Mouse (Mus musculus) heart, embryonic 10.5 days (tissue): ENCODE results near the gene Atg7. TPM values are rescaled to one million over a fixed set of nuclear protein-coding genes. Genes with fewer than 3 reads are reported as not detected.
"Not testable (repeated sequence)": the region's sequence is repeated elsewhere in the genome, so short reads cannot be mapped to it uniquely, and the experiment has no call there.

Source experiments
- DNase-seq: peaks from one replicate; pipeline ENCODE4 v3.0.0-alpha.2; 2017; ENCODE audit warnings: low spot score
- H3K27ac ChIP-seq: fragments of 300-500 bp; sonication (generic); 2 replicates; pipeline ENCODE4 v1.5.1; 2016; ENCODE audit warnings: mild to moderate bottlenecking
- H3K27me3 ChIP-seq: fragments of 300-500 bp; sonication (generic); 2 replicates; pipeline ENCODE4 v1.6.1; 2016; ENCODE audit warnings: mild to moderate bottlenecking; ENCODE audit not compliant: poor library complexity, insufficient read depth, severe bottlenecking
- H3K36me3 ChIP-seq: fragments of 300-500 bp; sonication (generic); 2 replicates; pipeline ENCODE4 v1.6.1; 2016; ENCODE audit warnings: mild to moderate bottlenecking, moderate library complexity
- H3K4me1 ChIP-seq: fragments of 300-500 bp; sonication (generic); 2 replicates; pipeline ENCODE4 v1.6.1; 2016; ENCODE audit warnings: mild to moderate bottlenecking
- H3K4me3 ChIP-seq: fragments of 300-500 bp; sonication (generic); 2 replicates; pipeline ENCODE4 v1.5.1; 2016; ENCODE audit warnings: mild to moderate bottlenecking, moderate library complexity
- H3K9me3 ChIP-seq: fragments of 300-500 bp; sonication (generic); 2 replicates; pipeline ENCODE4 v1.6.1; 2016; ENCODE audit warnings: mild to moderate bottlenecking, moderate library complexity
- WGBS: fragments of 180-500 bp; shearing (Covaris S2); methylation state at CpG from one replicate; pipeline ENCODE4 v1.1.7; 2016; 5-methylcytosine and 5-hydroxymethylcytosine counted together
- polyA plus RNA-seq: library from polyadenylated mRNA; unstranded; fragments of >200 nt; fragmentation: Nextera tagmentation; extraction: Ambion mirVana; gene quantifications from 2 replicates; pipeline ENCODE4 v1.2.1, GENCODE M21; 2016

Gene Atg7
- polyA plus RNA-seq, 1 experiment from 2014 or later = 18.7 TPM

DNA sequence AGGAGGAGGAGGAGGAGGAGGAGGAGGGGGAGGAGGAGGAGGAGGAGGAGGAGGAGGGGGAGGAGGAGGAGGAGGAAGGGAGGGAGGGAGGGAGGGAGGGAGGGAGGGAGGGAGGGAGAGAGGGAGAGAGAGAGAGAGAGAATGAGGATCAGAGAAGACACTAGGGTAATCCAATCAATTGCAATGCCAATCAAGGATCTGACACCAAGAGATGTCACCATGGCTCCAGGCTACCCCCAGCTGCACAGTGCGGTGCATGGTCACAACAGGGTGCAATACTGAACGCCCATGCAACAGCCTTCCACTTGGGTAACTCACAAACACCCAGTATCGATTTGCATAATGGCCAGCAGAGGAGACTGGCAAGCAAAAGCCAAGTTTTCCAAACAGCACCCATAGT, 247.1 kb downstream of the Atg7 start:
- peaks cover 26% of the 10 kb centered on the region for H3K36me3 ChIP-seq
- H3K27me3 ChIP-seq, DNase-seq, H3K9me3 ChIP-seq, H3K4me3 ChIP-seq, H3K27ac ChIP-seq: not testable (repeated sequence)
- H3K4me1 ChIP-seq = peaks cover 91% of the 10 kb centered on the region
- 79% methylated on average over 3 of the region's 3 CpGs for WGBS

DNA sequence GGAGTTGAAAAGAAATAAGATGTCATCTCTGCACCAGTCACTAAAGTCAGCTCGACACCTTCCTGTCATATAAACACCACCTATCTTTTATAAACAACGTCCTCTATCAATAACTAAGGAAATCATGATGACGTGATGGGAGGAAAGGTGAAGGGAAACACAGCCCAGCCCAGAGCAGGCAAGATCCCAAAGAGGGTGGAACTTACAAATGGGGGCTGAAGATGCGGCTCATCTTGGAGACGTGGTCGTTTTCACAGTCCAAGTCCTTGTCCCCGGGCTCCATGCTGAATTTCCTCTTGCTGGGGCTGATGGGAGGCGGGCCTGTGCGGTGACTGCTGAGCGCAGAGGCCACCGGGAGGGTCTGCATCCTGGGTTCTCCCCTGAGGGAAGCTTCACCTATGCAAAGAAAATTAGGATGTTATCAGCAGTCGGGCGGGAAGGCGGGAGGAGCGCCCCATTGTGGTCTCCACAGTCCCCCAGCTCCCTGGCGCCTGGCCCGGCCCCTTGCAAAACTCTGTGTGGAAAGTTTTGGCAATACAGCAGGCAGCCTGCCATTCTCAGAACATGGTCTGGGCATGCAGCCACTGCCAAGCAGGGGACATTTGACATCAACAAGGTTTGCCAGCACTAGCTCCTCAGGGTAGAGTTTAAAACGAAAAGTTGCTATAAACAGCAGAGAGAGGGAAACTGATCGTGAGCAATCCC, 247.7 kb downstream of the Atg7 start:
- DNase-seq = no peak

DNA sequence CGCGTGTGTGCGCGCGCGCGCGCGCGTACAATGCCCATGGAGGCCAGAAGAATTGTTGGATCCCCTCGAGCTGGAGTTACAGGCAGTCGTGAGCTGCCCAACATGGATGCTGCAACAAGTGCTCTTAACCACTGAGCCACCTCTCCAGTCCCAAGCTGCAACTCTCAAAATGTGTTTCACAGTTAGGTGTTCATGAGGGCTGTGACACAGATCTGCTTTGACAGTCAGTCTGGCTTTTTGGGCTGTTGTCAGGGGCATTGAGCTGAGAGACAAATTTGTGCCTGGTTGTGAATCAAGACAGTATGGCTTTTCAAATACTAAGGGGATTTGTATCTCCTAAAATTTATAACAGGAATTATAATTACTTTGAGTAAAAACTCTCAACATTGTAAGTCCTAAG, 248.4 kb downstream of the Atg7 start:
- Histone ChIP-seq H3K9me3 (no peaks in the 10 kb centered on the region), H3K36me3 (peaks cover 31% of the 10 kb centered on the region), H3K27ac (peak overlapping the region; percentile 22), H3K27me3 (no peaks in the 10 kb centered on the region), H3K4me3 (no peak overlapping the region), H3K4me1 (peaks cover 89% of the 10 kb centered on the region)
- WGBS = 91% methylated on average over 12 of the region's 12 CpGs
- no peak for DNase-seq

More for the DNA sequence above, 247.7 kb downstream of the Atg7 start:
- peaks cover 31% of the 10 kb centered on the region for H3K36me3 ChIP-seq
- 44% methylated on average over 19 of the region's 19 CpGs for WGBS
- no peaks in the 10 kb centered on the region for H3K27me3 ChIP-seq
- H3K9me3 ChIP-seq = no peaks in the 10 kb centered on the region
- H3K27ac ChIP-seq = peak overlapping the region; percentile 75
- no peak overlapping the region for H3K4me3 ChIP-seq
- peaks cover 91% of the 10 kb centered on the region for H3K4me1 ChIP-seq

DNA sequence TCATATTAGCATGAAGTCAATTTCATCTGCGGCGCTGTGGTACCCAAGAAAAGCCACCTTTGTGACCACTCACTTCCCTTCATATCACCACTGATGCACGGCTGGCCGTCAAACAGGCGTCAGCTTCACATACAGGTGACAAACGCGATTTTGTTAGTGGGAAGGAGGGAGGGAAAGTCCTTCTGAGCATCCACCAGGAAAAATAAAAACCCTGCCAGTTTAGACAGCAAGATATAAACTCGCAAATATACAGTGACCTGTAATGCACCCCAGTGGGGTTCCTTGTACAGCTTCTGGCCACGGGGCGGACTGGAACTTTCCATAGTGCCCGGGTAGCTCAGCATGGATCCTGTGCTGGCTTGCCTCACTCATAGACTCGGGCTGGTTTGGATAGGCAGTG, 248.9 kb downstream of the Atg7 start:
- no peaks in the 10 kb centered on the region for H3K27me3 ChIP-seq
- H3K36me3 ChIP-seq = peaks cover 32% of the 10 kb centered on the region
- H3K4me1 ChIP-seq = peaks cover 89% of the 10 kb centered on the region
- DNase-seq = no peak
- H3K27ac ChIP-seq = peak overlapping the region; percentile 63
- H3K4me3 ChIP-seq = no peak overlapping the region
- 72% methylated on average over 12 of the region's 12 CpGs for WGBS
- no peaks in the 10 kb centered on the region for H3K9me3 ChIP-seq

DNA sequence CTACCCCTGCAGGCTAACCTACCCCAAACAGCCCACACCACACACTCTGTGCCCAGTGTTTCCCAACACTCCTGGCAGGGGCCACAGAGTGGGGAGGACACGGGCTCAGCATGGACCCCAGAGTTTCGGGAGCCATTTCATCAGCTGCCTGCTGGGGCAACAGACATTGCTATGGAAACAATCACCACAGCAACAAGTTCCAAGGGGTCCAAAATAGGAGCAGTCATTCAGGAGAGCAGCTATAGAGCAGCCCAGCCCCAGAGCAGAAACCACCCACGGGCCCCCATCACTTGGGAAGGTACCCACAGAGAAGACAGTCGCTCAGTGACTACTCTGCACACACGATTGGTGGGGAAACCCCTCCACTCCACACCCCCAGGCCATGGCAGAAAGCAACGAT, 249.5 kb downstream of the Atg7 start:
- peaks cover 33% of the 10 kb centered on the region for H3K36me3 ChIP-seq
- H3K27me3 ChIP-seq = no peaks in the 10 kb centered on the region
- peak overlapping the region; percentile 63 for H3K27ac ChIP-seq
- 31% methylated on average over 6 of the region's 6 CpGs for WGBS
- no peak for DNase-seq
- H3K9me3 ChIP-seq = no peaks in the 10 kb centered on the region
- H3K4me1 ChIP-seq = peaks cover 85% of the 10 kb centered on the region
- no peak overlapping the region for H3K4me3 ChIP-seq

DNA sequence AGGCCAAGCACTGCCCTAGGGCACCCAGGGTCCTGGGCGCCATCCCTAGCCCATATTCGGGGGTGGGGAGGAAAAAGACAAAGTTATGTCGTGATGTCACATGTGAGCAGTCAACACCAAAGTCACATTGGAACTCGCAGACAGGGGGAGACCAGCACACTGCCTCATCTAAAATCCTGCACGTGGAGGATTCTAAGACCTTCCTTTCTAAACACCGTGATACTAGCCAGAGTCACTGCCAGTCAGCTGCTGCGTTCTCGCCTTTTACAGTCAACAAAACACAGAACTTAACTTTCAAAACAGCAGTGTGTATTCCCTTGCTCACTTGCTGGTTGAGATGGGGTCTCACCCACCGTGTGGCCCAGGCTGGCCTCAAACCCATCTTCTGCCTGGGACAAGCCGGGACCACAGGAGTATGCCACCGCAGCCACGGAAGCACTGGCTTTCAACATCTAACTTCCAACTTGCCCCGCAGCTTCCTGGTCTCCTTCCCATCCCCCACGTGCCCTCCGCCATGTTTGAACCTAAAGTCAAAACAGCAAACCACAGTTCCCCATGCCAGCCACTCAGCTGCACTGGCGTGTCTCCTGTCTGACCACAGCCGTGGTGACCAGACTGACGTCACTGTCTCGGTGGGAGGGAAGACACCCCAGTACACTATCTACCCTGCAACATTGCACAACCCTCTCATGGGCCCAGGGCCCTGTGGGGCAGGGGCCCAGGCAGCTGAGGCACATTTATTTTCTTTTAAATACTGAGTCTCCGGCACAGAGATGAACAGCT, 250.7 kb downstream of the Atg7 start:
- peaks cover 79% of the 10 kb centered on the region for H3K4me1 ChIP-seq
- H3K27me3 ChIP-seq = no peaks in the 10 kb centered on the region
- H3K27ac ChIP-seq = peak overlapping the region; percentile 63
- H3K36me3 ChIP-seq = peaks cover 37% of the 10 kb centered on the region
- 61% methylated on average over 20 of the region's 20 CpGs for WGBS
- peak; percentile 74 for DNase-seq
- H3K9me3 ChIP-seq = no peaks in the 10 kb centered on the region
- no peak overlapping the region for H3K4me3 ChIP-seq

DNA sequence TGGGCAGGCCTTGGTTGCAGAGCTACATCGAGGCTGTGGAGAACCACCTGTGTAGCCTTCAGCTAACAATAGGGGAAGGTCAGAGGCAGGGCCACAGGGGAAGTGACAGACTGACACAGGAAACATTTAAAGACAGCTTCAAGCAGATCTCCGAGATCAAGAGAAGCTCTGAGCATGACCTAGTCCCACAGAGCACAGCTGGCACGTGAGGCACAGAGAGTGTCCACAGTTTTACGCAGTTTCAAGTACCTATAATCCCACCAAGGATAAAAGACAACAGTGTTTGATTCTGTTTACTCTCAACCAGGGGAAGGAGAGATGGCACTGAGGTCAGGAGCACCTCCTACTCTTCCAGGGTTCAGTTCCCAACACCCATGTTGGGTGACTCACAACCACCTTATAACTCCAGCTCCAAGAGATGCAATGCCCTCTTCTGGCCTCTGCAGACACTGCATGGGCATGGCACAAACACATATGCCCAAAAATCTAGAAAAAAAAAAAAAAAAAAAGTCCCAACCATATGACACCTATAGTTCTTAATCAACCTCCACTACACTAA, 251.7 kb downstream of the Atg7 start:
- peaks cover 78% of the 10 kb centered on the region for H3K4me1 ChIP-seq
- 58% methylated on average over 4 of the region's 4 CpGs for WGBS
- H3K27ac ChIP-seq = peak overlapping the region; percentile 63; the same call in 1 of the 2 replicates
- no peaks in the 10 kb centered on the region for H3K9me3 ChIP-seq
- DNase-seq = no peak
- no peaks in the 10 kb centered on the region for H3K27me3 ChIP-seq
- H3K36me3 ChIP-seq = peaks cover 45% of the 10 kb centered on the region
- H3K4me3 ChIP-seq = no peak overlapping the region

DNA sequence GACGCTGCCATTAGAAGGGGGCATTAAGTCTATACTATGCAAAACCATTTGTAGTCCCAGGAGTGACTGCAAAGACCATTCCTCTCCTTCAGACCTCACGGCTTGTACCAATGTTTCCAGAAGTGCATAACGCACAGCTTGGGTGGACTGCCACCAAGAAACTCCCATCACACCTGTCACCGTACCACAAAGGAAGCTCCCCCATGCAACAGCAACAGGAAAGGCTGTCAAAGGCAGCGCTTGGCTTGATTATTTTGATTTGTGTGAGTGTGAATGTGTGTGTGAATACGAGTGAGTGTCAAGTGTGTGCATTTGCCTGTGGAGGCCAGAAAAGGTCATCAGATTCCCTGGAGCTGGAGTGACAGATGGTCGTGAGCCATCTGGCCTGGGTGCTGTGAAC, 252.3 kb downstream of the Atg7 start:
- 94% methylated on average over 7 of the region's 7 CpGs for WGBS
- DNase-seq = no peak
- Histone ChIP-seq H3K27ac (no peak overlapping the region), H3K36me3 (peaks cover 44% of the 10 kb centered on the region), H3K4me1 (peaks cover 81% of the 10 kb centered on the region), H3K27me3 (no peaks in the 10 kb centered on the region), H3K4me3 (no peak overlapping the region), H3K9me3 (no peaks in the 10 kb centered on the region)

DNA sequence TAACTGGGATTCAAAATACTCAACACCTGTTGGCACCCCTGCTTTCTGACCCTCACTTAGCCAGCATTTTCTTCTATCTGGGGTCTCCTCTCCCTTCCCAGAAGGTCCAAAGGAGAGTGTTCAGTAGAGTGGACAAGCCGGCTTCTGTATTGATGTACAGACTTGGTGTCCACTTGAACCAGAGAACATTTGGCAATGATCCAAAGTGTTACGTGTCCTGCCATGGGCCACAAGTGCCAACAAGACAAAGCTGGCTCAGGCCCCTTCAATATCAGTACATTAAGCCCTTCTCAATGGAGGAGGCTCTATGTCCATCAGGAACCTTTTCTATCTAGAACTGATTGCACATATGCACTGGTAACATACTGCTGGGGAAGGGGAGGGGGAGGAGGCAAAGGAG, 253.4 kb downstream of the Atg7 start:
- peaks cover 81% of the 10 kb centered on the region for H3K4me1 ChIP-seq
- no peaks in the 10 kb centered on the region for H3K9me3 ChIP-seq
- H3K4me3 ChIP-seq = no peak overlapping the region
- WGBS = 48% methylated on average over 2 of the region's 2 CpGs
- peaks cover 38% of the 10 kb centered on the region for H3K36me3 ChIP-seq
- DNase-seq = no peak
- no peaks in the 10 kb centered on the region for H3K27me3 ChIP-seq
- H3K27ac ChIP-seq = no peak overlapping the region

DNA sequence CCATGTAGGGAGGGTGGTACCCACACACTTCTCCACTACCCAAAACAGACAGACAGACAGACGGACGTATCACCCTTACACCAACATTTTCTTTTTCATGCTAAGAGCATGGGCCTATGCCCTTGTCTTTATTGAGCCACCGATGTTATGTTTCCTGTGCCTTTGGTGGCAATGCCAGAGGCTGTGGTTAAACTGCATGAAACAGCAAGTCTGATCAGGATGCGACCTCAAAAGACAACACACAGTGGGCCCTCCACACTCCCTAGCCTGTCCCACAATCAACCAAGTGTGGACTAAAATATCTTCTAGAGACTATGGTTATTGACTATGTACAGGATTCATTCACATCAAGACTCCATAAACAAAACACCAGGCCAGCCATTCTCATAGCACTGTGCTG, 256.1 kb downstream of the Atg7 start:
- Histone ChIP-seq H3K4me1 (peaks cover 82% of the 10 kb centered on the region), H3K9me3 (no peaks in the 10 kb centered on the region), H3K27ac (peak overlapping the region; percentile 84; the same call in 1 of the 2 replicates), H3K27me3 (no peaks in the 10 kb centered on the region), H3K4me3 (no peak overlapping the region), H3K36me3 (peaks cover 38% of the 10 kb centered on the region)
- no peak for DNase-seq
- 91% methylated on average over 4 of the region's 4 CpGs for WGBS

DNA sequence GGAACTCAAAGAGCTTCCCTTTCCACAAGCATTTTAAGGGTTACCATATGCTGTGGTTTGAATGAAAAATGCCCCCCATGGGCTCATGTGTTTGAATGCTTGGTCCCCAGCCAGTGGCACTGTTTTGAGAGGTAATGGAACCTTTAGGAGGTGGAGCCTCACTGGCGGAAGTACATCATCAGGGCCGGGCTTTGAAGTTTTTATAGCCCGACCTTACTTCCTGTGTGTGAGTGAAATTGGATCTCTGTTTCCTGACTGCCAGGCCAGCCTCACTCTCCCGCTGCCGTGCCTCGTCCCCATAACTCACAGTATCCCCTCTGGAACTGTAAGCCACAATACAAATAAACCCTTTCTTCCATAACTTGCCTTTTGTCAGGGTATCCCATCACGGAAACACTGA, 256.8 kb downstream of the Atg7 start:
- Histone ChIP-seq H3K9me3 (no peaks in the 10 kb centered on the region), H3K4me1 (peaks cover 82% of the 10 kb centered on the region), H3K27me3 (no peaks in the 10 kb centered on the region), H3K36me3 (peaks cover 38% of the 10 kb centered on the region), H3K27ac (peak overlapping the region; percentile 84), H3K4me3 (peak overlapping the region; percentile 22; the same call in 1 of the 2 replicates)
- 26% methylated on average over 7 of the region's 7 CpGs for WGBS
- peak; percentile 80 for DNase-seq

DNA sequence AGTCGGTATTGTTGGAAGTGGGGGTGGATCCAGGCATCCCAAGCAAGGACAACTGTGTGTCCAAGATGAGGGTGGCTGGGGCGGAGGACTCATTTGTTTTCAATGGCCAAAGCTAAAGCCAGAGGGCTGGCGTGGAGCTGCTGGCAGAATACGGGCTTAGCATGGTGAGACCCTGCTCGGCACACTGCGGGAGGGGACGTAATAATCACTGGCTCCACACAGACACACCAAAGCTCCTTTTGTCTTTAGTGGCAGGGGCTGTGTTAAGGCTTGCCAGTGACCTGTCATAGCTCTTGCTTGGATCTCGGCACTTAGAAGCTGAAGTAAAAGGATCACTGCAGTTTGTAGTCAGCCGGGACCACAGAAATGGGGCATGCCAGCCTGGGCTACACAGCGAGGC, 257.3 kb downstream of the Atg7 start:
- Histone ChIP-seq H3K36me3 (peaks cover 36% of the 10 kb centered on the region), H3K4me1 (peaks cover 82% of the 10 kb centered on the region), H3K4me3 (no peak overlapping the region; the same call in 1 of the 2 replicates), H3K27ac (peak overlapping the region; percentile 84), H3K27me3 (no peaks in the 10 kb centered on the region), H3K9me3 (no peaks in the 10 kb centered on the region)
- no peak for DNase-seq
- WGBS = 30% methylated on average over 10 of the region's 10 CpGs

DNA sequence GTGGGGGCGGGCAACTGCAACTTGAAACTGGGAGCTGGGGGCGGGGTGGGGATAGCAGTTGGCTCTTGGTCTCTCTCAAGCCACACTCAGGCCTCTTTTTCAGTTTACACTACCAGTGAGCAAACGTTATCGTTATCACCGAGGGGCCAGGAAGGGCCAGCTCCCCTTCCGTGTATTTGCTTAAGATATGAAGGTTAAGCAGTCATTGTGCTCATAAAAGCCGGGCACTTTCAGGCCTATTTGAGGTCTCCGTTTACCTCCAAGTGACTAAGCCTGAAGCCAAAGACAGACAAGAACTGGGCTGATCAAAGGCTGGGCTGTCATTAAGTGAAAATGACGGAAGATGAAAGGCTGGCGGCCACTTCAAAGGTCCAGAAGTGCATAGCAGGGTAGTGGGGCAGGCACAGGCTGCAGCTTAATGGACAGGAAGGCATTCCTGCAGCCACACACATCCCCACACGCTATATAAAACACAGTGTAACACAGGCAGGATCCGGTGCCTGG, 258.5 kb downstream of the Atg7 start:
- Histone ChIP-seq H3K4me3 (peak overlapping the region; percentile 38), H3K36me3 (peaks cover 26% of the 10 kb centered on the region), H3K27ac (peak overlapping the region; percentile 84), H3K4me1 (peaks cover 88% of the 10 kb centered on the region), H3K27me3 (no peaks in the 10 kb centered on the region), H3K9me3 (no peaks in the 10 kb centered on the region)
- WGBS = under 1% methylated on average over 12 of the region's 12 CpGs
- peak; percentile 95 for DNase-seq
